Mouse (Mus musculus): Measurements from ENCODE around the gene Pon3. TPM values are rescaled to one million over a fixed set of nuclear protein-coding genes. Genes with fewer than 3 reads are reported as not detected.

The Pon3 gene
- 1 to 10 TPM; 2.0 to 2.5 TPM for total RNA-seq (2021)
- long read RNA-seq, experiment 1: 0 reads
- long read RNA-seq, experiment 2: 0 reads

- TF ChIP-seq CTCF (IDR thresholded peaks at IDR 0.05): no peak
- peak in 1 of 2 experiments; percentile 8 for DNase-seq (ENCODE audit: extremely low spot score in 1 of 2, low spot score in 2 of 2)
- H3K4me3 ChIP-seq: peak within 1 kb of the TSS; percentile 30
- intact Hi-C loops (cut with DNase I): no loop called here
- H3K27ac ChIP-seq: no peak within 1 kb of the TSS
Measured at GRCm38 (mm10) chr6:5255722-5256451, at the start of gene Pon3. TSS of gene Pon3 (minus strand) at chr6:5256286.

GRCm38 (mm10) chr6:5304956-5305355, 48.9 kb upstream of the Pon3 start:
- DNase-seq (ENCODE audit: extremely low spot score in 1 of 2, low spot score in 2 of 2): no peak
- H3K27ac ChIP-seq: no peak overlapping the region
- H3K4me3 ChIP-seq: no peak overlapping the region
- intact Hi-C loops (cut with DNase I): no loop called here
- TF ChIP-seq CTCF (IDR thresholded peaks at IDR 0.05): no peak

- TF ChIP-seq CTCF (IDR thresholded peaks at IDR 0.05): no peak
- Histone ChIP-seq H3K27ac (no peak overlapping the region), H3K4me3 (no peak overlapping the region)
- no peak for DNase-seq (ENCODE audit: extremely low spot score in 1 of 2, low spot score in 2 of 2)
- intact Hi-C loops (cut with DNase I): no loop called here
Measured at GRCm38 (mm10) chr6:5300629-5301028, 44.5 kb upstream of the Pon3 start.

GRCm38 (mm10) chr6:5299561-5299960, 43.5 kb upstream of the Pon3 start:
- DNase-seq (ENCODE audit: extremely low spot score in 1 of 2, low spot score in 2 of 2): no peak
- H3K27ac ChIP-seq: no peak overlapping the region
- intact Hi-C loops (cut with DNase I): no loop called here
- H3K4me3 ChIP-seq: no peak overlapping the region
- TF ChIP-seq CTCF (IDR thresholded peaks at IDR 0.05): no peak

GRCm38 (mm10) chr6:5298092-5298554, 42.0 kb upstream of the Pon3 start, which contains the start of gene Pon2:
TSS of gene Pon2 (minus strand) at chr6:5298455.
- H3K4me3 ChIP-seq: peak within 1 kb of the TSS; percentile 64
- TF ChIP-seq CTCF (IDR thresholded peaks at IDR 0.05): no peak
- DNase-seq (ENCODE audit: extremely low spot score in 1 of 2, low spot score in 2 of 2): peak; percentile 54 to 56
- peak within 1 kb of the TSS; percentile 78 for H3K27ac ChIP-seq
- intact Hi-C loops (cut with DNase I): no loop called here

GRCm38 (mm10) chr6:5297321-5298091, 41.4 kb upstream of the Pon3 start:
- intact Hi-C loops (cut with DNase I): loop anchor here (2.0 kb wide), 1 partner anchor 87 kb away; no protein-coding TSS in a partner anchor
- peak overlapping the region; percentile 36; the same call in 1 of the 2 replicates for H3K27ac ChIP-seq
- H3K4me3 ChIP-seq: peak overlapping the region; percentile 64
- no peak for DNase-seq (ENCODE audit: extremely low spot score in 1 of 2, low spot score in 2 of 2)
- TF ChIP-seq CTCF (IDR thresholded peaks at IDR 0.05): no peak

- no peak overlapping the region for H3K27ac ChIP-seq
- DNase-seq (ENCODE audit: extremely low spot score in 1 of 2, low spot score in 2 of 2): no peak
- intact Hi-C loops (cut with DNase I): loop anchor here (2.0 kb wide), 1 partner anchor 89 kb away; no protein-coding TSS in a partner anchor
- no peak overlapping the region for H3K4me3 ChIP-seq
- no peak for TF ChIP-seq CTCF (IDR thresholded peaks at IDR 0.05)
Measured at GRCm38 (mm10) chr6:5296067-5296466, 40.0 kb upstream of the Pon3 start.

GRCm38 (mm10) chr6:5294659-5295449, 38.8 kb upstream of the Pon3 start:
- no peak for DNase-seq (ENCODE audit: extremely low spot score in 1 of 2, low spot score in 2 of 2)
- Histone ChIP-seq H3K27ac (no peak overlapping the region), H3K4me3 (no peak overlapping the region)
- no peak; the same call in 1 of the 2 replicates for TF ChIP-seq CTCF (IDR thresholded peaks at IDR 0.05)
- intact Hi-C loops (cut with DNase I): no loop called here

- Histone ChIP-seq H3K27ac (no peak overlapping the region), H3K4me3 (no peak overlapping the region)
- no peak for DNase-seq (ENCODE audit: extremely low spot score in 1 of 2, low spot score in 2 of 2)
- TF ChIP-seq CTCF (IDR thresholded peaks at IDR 0.05): no peak
- intact Hi-C loops (cut with DNase I): no loop called here
Measured at GRCm38 (mm10) chr6:5292841-5293240, 36.8 kb upstream of the Pon3 start.

GRCm38 (mm10) chr6:5291450-5291849, 35.4 kb upstream of the Pon3 start:
- intact Hi-C loops (cut with DNase I): no loop called here
- TF ChIP-seq CTCF (IDR thresholded peaks at IDR 0.05): no peak
- H3K4me3 ChIP-seq: no peak overlapping the region
- H3K27ac ChIP-seq: no peak overlapping the region
- no peak for DNase-seq (ENCODE audit: extremely low spot score in 1 of 2, low spot score in 2 of 2)

GRCm38 (mm10) chr6:5287919-5288318, 31.8 kb upstream of the Pon3 start:
- intact Hi-C loops (cut with DNase I): no loop called here
- Histone ChIP-seq H3K4me3 (no peak overlapping the region), H3K27ac (no peak overlapping the region)
- no peak for TF ChIP-seq CTCF (IDR thresholded peaks at IDR 0.05)
- no peak for DNase-seq (ENCODE audit: extremely low spot score in 1 of 2, low spot score in 2 of 2)

Measured in left cerebral cortex, adult 2 months (tissue).